Mouse (Mus musculus): ENCODE results near the gene Gm12253.

Gene Gm12253

GRCm38 (mm10) chr11:58432259-58432658 is at the start of gene Gm12253:
Gene Gm12253, plus strand, starts transcription at chr11:58432559.
- DNase-seq (ENCODE audit: low spot score) = no peak

GRCm38 (mm10) chr11:58399985-58400645 is 32.2 kb upstream of the Gm12253 start:
- no peak for DNase-seq (ENCODE audit: low spot score)

GRCm38 (mm10) chr11:58400655-58401054 is 31.7 kb upstream of the Gm12253 start:
- DNase-seq (ENCODE audit: low spot score) = no peak

GRCm38 (mm10) chr11:58408066-58408465 is 24.3 kb upstream of the Gm12253 start:
- DNase-seq (ENCODE audit: low spot score) = no peak

- no peak for DNase-seq (ENCODE audit: low spot score)
These were observed 14.0 kb upstream of the Gm12253 start for GRCm38 (mm10) chr11:58418336-58418735.

GRCm38 (mm10) chr11:58420815-58421214 is 11.5 kb upstream of the Gm12253 start, which contains the start of gene 1810065E05Rik:
Gene 1810065E05Rik, plus strand, starts transcription at chr11:58421111.
- DNase-seq (ENCODE audit: low spot score) = no peak

GRCm38 (mm10) chr11:58437866-58438265 is 5.5 kb downstream of the Gm12253 start:
- no peak for DNase-seq (ENCODE audit: low spot score)

- no peak for DNase-seq (ENCODE audit: low spot score)
These were observed 20.4 kb downstream of the Gm12253 start, which contains the start of gene Lypd9 for GRCm38 (mm10) chr11:58452759-58453158. Gene Lypd9, minus strand, starts transcription at chr11:58452923.

- no peak for DNase-seq (ENCODE audit: low spot score)
These were observed 21.2 kb downstream of the Gm12253 start for GRCm38 (mm10) chr11:58453592-58453991.

- DNase-seq (ENCODE audit: low spot score) = no peak
These were observed 29.8 kb downstream of the Gm12253 start, which contains the start of gene Olfr30 for GRCm38 (mm10) chr11:58462170-58462569. Gene Olfr30, minus strand, starts transcription at chr11:58462270.
